Mouse (Mus musculus): ENCODE data around the gene Tollip. TPM values are rescaled to one million over a fixed set of nuclear protein-coding genes. Genes with fewer than 3 reads are reported as not detected.
"Not testable (repeated sequence)": the region's sequence is repeated elsewhere in the genome, so short reads cannot be mapped to it uniquely, and the experiment has no call there.

Gene Tollip
- total RNA-seq, 2 experiments from 2014 or later = 112 to 123 TPM

DNA sequence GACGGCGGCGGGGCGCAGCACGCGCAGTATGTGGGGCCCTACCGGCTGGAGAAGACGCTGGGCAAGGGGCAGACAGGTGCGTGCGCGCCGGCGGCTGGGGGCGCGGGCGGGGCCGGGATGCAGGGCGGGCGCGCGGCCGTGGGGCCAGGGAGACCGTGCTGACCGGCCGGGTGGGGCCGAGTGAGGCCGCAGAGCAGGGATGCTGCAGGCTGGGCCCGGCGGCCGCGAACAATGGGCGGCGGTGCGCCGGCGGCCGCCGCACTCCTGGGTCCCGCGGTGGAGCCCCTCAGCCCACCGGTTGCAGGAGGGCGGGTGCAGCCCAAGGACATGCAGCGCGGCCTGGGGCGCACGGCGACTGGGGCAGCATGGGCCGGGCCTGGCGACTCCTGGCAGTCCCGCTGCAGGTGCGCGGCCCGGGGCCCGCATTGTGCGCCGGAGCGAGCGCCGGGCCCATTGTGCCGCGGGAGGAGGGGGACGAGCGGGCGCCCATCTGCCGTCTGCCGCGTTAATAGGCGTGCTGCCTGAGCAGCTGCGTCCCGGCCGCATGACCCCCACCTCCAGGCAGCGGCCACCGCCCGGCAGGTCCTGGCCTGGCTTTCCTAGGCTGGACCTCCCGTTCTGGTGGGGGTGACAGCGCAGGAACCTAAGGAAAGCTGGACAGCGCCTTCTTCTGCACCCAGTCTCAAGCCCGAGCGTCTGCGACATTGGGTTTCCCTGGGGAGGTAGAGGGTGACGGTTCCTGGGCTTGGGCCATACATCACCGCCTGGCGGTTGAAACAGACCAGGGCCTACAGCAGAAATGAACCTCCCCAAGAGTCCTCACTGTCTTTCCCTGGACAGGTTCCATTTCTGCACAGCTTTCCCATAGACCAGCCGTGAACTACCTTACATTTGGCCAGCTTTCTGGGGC is 32.1 kb upstream of the Tollip start:
- Histone ChIP-seq H3K4me3 (peak overlapping the region; percentile 84), H3K27ac (peak overlapping the region; percentile 96)
- TF ChIP-seq CTCF (conservative IDR thresholded peaks at IDR 0.05) = peak; percentile 73
- no peak for DNase-seq (ENCODE audit: low spot score in 2 of 2)

DNA sequence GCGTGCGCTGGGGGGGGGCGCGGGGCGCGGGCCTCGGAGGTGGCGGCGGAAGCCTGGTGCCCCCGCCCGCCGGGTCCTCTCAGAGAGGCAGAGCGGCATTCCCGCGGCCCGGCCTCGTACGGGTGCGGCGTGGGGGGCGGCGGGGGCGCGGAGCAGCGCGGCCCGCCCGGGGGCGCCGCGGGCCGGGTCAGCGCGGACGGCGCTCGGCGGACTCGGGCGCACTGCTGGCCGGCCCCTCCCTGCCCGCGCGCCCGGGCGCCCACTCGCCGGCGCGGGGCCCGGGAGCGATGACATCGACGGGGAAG is 31.4 kb upstream of the Tollip start:
- no peak for TF ChIP-seq CTCF (conservative IDR thresholded peaks at IDR 0.05)
- DNase-seq (ENCODE audit: low spot score in 2 of 2) = no peak
- H3K27ac ChIP-seq = peak overlapping the region; percentile 96
- peak overlapping the region; percentile 84 for H3K4me3 ChIP-seq

DNA sequence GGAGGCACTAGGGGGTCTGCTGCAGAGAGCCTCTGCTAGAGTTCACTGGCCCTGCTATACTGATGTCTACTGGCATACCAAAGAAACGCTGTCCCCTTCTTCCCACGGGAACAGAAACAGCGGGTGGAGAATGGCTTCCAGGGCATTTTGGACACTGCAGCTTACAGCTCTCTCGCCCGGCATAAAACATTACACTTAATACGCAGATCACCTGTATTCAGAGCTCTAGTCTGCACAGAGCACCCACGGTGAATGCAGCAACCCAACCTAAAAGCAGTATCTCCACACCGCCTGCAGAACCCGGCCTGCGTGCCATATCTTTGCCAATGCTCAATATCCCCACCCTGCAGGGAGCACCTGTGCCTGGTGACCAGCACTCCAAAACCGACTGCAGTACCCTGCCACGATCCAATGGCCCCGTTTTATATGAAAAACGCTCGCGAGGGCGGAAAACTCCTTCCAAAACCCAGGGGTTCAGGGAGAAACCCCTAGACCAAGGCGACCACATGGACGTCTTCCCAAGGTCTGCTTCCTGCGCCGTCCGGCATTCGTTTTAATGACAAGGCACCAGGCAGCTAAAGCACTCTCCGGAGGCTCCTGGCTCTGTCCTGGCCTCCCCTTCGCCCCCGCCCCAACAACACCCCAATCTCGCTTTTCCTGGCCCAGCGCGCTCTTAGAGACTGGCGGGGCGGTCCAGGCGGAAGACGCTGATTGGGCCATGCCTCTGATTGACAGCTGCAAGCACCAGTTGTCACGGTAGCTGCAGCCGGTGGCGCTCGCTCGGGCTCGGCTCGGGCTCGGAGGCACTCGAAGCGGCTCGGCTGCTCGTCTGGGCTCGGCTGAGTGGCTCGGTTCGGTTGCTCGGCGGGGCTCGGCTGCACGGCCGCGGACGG is 30.8 kb upstream of the Tollip start, which contains the start of gene Brsk2:
Gene Brsk2 (plus strand): TSS at position 846 of the 893 bp plus-strand sequence.
- no peak; the same call in 1 of the 2 replicates for TF ChIP-seq CTCF (conservative IDR thresholded peaks at IDR 0.05)
- Histone ChIP-seq H3K4me3 (peak within 1 kb of the TSS; percentile 84), H3K27ac (peak within 1 kb of the TSS; percentile 96)
- DNase-seq (ENCODE audit: low spot score in 2 of 2) = peak; percentile 98 to 99

DNA sequence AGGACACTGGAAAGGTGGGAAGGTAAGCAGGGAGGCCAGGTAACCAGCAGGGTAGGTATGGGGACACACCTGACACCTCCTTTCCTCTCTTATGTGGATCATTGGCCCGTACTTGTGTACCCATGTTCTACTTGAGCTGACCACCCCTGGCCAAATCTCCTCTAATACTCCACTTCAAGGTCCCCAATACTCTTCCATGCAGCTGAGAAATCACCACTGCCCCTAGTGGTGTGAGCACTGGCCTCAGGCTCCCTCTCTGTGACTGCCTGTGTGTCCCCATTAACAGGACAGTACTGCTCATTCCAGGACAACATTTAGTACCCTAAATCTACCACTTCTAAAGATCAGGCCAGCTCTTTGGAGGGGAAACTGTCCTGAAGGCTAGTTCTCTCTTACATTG is 29.7 kb upstream of the Tollip start:
- no peak for DNase-seq (ENCODE audit: low spot score in 2 of 2)
- Histone ChIP-seq H3K4me3 (no peak overlapping the region), H3K27ac (no peak overlapping the region)
- TF ChIP-seq CTCF (conservative IDR thresholded peaks at IDR 0.05) = peak; percentile 68

GRCm38 (mm10) chr7:141947512-141947911 is 29.2 kb upstream of the Tollip start:
- no peak for DNase-seq (ENCODE audit: low spot score in 2 of 2)
- no peak for TF ChIP-seq CTCF (conservative IDR thresholded peaks at IDR 0.05)
- no peak overlapping the region for H3K4me3 ChIP-seq
- H3K27ac ChIP-seq = no peak overlapping the region

GRCm38 (mm10) chr7:141945927-141946326 is 27.6 kb upstream of the Tollip start:
- Histone ChIP-seq H3K27ac (peak overlapping the region; percentile 78), H3K4me3 (peak overlapping the region; percentile 42)
- TF ChIP-seq CTCF (conservative IDR thresholded peaks at IDR 0.05) = peak; percentile 75
- peak; percentile 70 to 88 for DNase-seq (ENCODE audit: low spot score in 2 of 2)

DNA sequence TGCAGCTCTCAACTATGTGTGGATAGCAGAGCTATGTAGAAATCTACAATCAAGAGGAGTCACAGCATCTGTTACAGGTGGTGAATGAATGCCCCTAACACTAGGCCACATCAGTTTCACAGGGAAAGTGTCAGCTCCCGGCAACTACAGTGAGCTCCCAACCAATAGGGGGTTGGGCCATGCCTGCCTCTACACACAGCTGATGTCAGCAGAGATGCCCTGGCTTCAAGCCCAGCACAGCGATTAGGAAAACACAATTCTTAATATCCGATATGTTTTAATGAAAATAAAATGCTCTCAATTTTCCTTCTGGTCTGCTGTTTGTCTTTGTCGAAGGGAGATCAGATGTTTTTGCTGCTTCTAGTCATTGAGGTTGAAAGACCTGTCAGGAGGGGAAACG is 25.1 kb upstream of the Tollip start:
- no peak for TF ChIP-seq CTCF (conservative IDR thresholded peaks at IDR 0.05)
- no peak overlapping the region for H3K4me3 ChIP-seq
- DNase-seq (ENCODE audit: low spot score in 2 of 2) = no peak
- peak overlapping the region; percentile 51; the same call in 1 of the 2 replicates for H3K27ac ChIP-seq

- H3K4me3 ChIP-seq = no peak overlapping the region
- no peak for TF ChIP-seq CTCF (conservative IDR thresholded peaks at IDR 0.05)
- H3K27ac ChIP-seq = no peak overlapping the region
- DNase-seq (ENCODE audit: low spot score in 2 of 2) = no peak
Observed at GRCm38 (mm10) chr7:141934951-141935350, 16.6 kb upstream of the Tollip start.

DNA sequence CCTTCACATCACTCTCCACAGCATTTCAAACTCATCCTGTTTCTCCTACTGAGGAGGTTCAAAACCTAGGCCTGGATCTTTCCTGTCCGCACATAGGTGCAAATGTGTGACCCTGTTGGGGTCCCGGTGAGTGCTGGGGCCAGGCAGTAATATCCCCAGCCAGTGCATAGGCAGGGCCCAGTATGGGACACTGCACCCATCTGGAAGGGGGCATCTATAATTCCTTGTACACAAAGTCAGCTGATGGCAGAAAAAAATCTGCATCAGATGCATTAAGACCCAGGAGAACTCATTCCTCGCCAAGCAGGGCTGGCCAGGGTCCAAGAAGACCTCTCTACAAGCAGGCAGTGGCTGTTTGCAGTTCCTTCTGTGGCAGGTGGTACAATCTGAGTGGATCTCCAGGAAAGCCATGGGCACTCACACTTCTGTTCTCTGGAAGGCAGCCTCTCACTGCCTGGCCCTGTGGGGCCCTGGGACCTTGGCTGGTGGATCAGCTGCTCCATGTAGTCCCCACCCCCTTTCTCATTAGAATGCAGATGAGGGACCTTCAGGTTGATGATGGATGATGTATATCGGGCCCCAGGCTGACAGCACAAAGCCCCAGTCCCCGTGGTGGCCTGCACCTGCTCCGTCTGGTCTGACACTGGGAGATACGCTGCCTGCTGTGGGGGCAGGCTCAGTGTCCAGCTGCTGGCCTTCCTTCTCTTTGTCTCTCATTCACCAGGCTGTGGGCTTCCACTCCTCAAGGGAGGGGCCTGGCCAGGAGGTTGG is 16.0 kb upstream of the Tollip start:
- Histone ChIP-seq H3K4me3 (no peak overlapping the region), H3K27ac (no peak overlapping the region)
- TF ChIP-seq CTCF (conservative IDR thresholded peaks at IDR 0.05) = no peak
- no peak for DNase-seq (ENCODE audit: low spot score in 2 of 2)

GRCm38 (mm10) chr7:141928642-141929041 is 10.3 kb upstream of the Tollip start:
- no peak for DNase-seq (ENCODE audit: low spot score in 2 of 2)
- no peak overlapping the region for H3K27ac ChIP-seq
- H3K4me3 ChIP-seq = no peak overlapping the region
- TF ChIP-seq CTCF (conservative IDR thresholded peaks at IDR 0.05) = no peak

GRCm38 (mm10) chr7:141924917-141925316 is 6.6 kb upstream of the Tollip start:
- peak; percentile 67 to 90 for DNase-seq (ENCODE audit: low spot score in 2 of 2)
- no peak overlapping the region for H3K27ac ChIP-seq
- TF ChIP-seq CTCF (conservative IDR thresholded peaks at IDR 0.05) = peak; percentile 99
- no peak overlapping the region for H3K4me3 ChIP-seq

GRCm38 (mm10) chr7:141924121-141924520 is 5.8 kb upstream of the Tollip start:
- not testable (repeated sequence) for H3K27ac ChIP-seq; DNase-seq (ENCODE audit: low spot score in 2 of 2); H3K4me3 ChIP-seq

Data from layer of hippocampus, adult 2 months (tissue).